Mouse (Mus musculus) spleen, postnatal 10 days (tissue): ENCODE results near the gene Slc7a1.

Source experiments
- DNase-seq, 2 experiments: peaks; one replicate each; pipeline ENCODE4 v3.0.0; 2021 to 2022; ENCODE audit warnings: low spot score in 2 of 2

Slc7a1 gene

DNA sequence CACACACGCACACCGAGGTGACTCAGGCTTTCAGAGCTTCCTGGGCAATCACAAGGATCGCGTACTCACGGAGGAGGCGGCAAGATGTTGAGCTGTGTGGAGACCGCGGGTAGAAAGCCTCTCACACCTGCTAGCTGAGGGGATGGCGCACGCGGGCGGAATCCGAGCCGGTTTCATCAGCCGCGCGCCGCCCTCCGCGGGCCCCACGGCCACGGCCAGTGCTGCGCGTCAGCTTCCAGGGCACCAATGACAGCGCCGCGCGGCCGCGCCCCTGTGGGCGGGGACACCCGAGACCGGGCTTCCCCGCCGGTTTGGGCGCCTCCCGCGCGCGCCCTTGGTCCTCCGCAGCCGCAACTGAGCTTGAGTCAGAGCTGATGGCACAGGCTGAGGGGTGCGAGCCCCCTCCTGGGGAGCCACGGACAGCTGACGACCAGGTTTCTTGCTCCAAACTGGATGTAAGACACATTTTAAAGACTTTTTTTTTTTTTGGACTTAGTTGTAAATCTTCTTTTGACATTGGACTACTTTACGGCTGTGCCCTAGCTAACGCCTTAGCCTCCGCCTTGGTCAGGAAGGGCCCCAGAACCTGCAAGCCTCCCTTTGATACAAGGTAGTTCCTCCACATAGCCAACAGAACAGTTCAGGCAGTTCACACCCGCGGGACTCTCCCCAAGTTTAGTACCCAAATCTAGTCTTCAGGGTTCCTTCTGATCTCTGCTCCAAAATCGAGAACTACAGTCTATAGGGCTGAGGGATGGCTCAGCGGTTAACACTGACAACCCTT lies at the start of gene Slc7a1:
TSS of gene Slc7a1 (minus strand) at position 245 of the 784 bp plus-strand sequence.
- DNase-seq = peak; percentile 88 to 94

DNA sequence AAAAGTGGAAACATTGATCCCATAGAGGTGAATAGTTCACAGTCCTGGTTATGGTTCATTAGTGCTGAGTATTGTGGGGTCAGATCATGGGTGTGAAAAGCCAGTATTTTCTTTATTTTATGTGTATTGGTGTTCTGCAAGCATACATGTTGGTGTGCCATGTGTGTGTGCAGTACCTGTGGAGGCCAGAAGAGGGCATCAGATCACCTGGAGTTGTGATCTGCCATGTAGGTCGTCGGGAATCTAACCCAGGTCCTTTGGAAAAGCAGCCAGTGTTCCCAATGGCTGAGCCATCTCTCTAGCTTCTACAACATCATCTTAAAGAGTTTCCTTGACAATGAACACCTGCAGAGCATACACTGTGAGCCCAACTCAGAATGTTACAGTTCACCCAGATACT lies 45.3 kb upstream of the Slc7a1 start:
- DNase-seq = no peak

DNA sequence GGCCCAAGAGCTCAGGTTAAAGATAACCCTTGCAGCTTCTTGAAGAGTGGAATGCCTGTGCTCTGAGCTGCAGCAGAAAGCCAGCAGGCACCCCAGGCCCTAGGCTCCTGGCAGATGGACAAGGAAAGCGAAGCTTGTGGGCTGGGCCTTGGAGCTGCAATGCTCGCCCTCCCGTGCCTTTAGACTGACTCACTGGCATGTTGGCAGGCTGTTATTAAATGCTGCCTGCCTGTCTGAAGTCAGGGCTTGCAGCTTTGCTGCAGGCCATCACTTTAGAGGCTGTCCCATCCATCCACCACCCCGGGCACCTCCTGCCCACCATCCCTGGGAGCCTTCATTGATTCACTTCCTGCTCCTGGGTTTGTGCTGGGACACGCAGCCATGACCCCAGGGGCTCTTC lies 44.0 kb upstream of the Slc7a1 start:
- no peak for DNase-seq

DNA sequence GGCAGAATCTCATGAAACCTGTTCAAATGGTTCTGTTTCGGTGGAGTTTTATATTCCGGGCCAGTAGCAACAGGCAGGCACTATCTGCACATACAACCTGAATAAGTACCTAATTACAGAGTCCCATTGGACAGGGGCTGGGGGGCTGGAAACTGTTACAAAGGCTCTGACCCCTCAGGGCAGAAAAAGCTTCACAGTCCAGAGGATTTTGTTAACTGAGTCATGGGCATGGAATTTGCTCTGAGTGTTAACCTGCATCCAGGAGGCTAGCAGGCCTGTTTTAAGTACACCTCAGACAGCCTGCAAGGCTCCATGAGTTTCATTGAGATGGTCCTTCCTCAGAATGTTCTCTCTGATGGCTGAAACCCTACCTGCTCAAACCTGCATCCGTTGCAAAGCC lies 36.0 kb upstream of the Slc7a1 start:
- DNase-seq = no peak

DNA sequence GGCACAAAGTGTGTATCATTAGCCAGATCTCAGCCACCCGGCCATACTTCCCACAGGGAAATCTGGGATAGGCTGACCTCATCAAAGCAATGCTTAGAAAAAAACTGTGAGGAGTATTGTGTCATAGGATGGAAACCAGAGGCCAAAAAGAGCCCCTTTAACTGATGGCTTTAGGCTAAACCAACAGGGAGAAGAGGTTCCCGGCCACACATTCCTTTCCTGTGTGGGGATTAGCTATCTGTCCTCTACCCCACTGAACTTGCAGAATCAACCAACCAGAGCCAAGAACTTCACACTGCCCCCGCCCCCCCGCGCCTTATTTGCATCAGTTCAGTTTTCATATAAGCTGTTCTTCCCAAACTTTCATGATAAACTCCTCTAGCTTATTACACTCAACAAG lies 32.4 kb upstream of the Slc7a1 start:
- no peak for DNase-seq

DNA sequence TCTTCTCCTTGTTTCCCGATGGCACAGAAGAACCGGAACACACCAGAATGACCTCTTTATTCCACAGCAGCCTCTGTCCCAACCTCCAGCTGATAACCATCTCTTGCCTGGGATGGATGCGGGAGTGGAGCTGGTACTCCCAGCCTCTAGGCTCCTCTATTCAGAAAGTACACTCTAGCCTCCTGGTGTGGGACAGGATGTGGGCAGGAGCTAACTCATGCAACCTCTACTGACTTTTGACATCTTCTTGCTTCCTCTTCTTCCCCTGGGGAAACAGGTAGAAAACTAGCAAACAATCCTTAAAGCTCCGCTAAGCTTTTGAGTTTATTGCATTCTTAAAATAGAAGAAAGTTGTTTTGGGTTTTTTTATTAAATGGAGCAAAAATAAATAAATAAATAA lies 29.1 kb upstream of the Slc7a1 start:
- no peak for DNase-seq

DNA sequence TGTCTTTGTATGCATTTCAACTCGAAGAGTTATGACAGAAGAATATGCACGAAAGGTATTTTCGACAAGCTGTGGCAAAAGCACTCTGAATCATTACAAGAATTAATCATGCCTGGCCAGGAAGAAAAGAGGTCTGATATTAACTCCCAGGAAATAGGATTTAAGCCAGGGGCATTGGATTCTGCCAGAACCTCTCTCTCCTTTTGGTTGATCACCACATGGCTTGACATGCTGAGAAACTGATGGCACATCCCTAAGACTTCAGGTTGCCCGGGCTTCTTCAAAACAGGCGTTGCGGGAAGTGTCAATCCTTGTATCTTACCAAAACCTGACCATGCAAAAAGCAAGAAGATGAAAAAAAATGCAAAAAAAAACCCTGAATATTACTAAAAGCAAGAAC lies 25.4 kb upstream of the Slc7a1 start:
- DNase-seq = no peak

DNA sequence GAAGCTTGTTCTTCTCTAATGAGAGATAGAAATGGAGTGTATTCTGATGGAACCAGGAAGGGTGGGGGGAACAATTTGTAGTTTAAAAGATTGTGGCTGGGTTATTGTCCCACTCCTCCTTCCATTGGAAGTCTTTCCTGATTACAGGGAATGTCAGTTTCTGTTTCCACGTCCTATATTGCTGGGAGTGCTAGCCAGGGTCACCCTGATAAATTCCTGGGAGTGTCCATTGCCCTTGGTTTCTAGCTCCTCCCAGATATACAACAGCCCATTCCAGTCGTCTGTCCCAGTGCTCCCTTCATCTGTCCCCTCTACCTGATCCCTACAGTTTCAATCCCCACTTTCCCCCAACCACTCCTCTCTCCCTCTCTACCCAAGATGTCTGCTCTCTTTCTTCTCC lies 21.6 kb upstream of the Slc7a1 start:
- no peak for DNase-seq

DNA sequence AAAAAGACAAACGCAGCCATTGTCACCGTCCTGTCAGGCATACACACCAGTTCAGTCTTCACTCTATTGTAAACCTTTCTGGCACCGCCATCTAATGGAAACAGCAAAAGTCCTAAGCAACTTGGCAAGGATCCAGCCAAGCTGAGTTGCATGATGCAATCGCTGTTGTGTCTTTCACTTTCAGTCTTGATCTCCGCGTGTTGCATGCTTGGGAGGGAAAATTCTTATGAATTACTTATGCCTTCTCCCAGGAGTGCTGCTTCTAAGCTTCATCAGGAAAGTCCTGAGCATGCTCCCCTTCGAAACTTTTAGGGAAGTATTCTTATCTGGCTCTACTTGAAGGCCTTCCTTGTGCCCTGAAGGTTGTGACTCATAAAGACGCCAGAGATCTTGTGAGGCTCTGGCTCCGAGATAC lies 19.4 kb upstream of the Slc7a1 start:
- peak; percentile 18 to 61 for DNase-seq

DNA sequence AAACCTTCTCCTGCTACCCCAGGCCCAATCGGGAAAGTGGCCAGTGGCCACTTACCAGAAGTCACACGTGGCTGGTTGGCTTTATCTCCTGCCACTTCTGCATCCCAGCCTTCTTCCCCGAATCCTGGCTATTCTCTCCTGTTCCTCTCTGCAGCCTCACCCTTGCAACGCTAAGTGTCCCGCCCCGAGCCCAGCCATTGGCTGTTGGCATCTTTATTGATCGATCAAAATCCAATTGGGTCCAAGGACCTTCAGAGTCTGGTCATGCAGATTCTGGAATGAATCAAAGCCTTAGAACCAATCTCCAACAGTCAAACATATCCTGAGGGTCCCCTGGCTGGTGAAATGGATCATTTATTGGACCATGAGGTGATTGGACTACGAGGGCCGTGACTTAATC lies 18.7 kb upstream of the Slc7a1 start:
- no peak for DNase-seq

DNA sequence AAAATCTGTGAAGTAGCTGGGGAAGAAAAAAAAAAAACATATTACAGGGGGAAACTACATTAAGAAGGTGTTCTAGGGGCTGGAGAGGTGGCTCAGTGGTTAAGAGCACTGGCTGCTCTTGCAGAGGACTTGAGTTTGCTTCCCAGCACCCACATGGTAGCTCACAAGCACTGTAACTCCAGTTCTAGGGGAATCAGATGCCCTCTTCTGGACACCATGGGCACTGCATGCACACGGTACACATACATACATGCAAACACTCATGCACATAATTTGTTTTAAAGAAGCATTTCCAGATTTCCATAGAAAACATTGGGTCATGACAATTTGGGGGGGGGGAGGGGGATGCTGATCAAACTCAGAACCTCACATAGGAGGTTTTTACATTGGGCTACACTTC lies 18.1 kb upstream of the Slc7a1 start:
- no peak for DNase-seq

DNA sequence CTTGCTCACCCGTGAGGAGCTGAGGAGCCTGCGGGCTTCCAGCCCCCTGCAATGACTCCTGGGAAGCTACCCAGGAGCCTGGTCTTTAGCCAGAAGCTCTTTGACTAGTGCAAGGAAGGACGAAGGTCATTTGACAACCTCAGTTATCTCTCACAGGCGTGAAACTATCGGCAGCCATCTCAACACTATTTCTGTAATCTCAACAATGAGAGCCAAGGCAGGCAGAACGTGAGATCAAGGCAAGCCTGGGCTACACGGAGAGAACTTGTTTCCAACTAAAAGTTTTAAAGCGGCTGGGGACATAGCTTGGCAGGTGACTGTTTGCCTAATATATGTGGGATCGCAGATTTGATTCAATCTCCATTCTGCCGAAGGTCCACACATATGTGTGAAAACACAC lies 16.8 kb upstream of the Slc7a1 start:
- no peak for DNase-seq

DNA sequence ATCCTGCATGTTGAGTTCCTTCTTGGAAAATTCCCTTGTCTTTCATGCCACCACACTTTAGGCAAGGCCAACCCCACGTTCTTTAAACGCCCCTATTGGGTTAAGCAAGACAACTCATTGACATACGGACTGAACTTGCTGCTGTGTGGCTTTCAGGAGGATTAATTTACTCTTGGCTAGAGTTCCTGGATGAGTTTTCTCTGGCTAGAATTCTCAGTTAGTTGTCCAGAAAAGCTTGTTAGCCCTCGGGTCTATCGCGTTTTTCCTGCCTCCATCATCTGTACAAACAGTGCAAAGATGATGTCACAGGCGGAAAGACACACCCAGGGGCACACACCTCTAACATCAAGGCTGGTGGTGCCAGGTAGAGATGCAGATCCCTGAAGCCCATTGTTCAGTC lies 14.5 kb upstream of the Slc7a1 start:
- DNase-seq = no peak

DNA sequence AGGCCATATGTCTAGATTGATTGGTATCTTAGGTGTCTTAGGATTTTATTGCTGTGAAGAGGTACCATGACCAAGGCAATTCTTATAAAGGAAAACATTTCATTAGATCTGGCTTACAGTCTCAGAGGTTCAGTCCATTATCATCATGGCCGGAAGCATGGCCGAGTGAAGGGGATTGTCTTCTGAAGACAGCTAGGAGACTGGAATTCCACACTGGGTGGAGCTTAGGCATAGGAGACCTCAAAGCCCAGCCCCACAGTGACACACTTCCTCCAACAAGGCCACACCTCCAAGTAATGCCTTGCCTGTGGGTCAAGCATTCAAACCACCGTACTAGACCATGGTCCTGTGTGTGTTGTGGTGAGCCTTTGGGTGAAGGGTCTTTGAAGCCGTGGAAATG lies 12.8 kb upstream of the Slc7a1 start:
- no peak for DNase-seq

DNA sequence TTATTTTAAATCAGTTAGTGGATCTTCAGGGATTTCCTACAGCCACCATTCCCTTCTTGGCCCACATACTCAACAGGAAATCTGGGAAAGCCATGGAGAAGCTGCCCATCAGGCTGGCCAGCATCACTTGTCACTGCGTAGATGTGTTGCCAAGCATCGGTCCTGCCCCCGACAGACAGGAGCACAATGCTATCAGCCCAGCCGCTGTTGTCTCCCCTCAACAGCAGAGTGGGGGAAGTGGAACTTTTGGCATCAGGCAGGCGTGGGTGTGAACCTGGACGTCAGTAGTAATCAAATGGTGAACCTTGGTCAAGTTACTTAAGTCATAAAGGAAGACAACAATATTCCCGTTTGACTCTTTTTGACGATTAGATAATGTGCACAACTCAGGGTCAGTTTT lies 9.8 kb upstream of the Slc7a1 start:
- DNase-seq = no peak

DNA sequence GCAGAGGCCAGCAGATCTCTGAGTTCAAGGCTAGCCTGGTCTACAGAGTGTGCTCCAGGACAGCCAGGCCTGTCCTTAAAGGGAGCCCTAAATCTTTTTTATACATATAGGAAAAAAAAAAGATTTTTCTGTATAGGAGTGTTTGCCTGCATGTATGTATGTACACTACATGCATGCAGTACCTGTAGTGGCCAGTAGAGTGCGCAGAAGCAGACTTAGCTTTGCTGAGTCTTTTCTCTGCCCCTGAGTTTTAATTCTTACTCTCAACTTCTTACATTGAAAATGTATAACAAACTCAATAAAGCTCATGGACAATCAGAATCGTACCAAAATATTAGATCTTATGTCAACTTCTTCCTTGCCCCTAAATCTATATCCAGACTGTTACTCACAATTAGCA lies 7.2 kb upstream of the Slc7a1 start:
- DNase-seq = no peak

DNA sequence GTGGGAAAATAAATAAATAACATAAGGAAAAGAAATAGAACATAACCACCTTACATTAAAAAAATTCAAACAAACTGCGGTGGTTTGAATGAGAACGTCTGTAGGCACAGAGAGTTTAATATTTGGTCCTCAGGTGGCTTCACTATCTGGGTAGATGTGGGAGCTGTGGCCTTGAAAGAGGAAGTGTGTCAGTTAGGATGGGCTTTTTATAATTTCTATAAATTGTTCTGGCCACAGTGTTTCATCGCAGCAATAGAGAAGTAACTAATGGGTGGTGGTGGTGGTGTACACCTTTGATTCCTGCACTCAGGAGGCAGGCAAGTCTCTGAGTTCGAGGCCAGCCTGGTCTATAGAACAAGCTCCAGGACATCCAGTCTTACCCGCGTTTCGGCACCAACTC lies 4.8 kb upstream of the Slc7a1 start:
- DNase-seq = no peak

DNA sequence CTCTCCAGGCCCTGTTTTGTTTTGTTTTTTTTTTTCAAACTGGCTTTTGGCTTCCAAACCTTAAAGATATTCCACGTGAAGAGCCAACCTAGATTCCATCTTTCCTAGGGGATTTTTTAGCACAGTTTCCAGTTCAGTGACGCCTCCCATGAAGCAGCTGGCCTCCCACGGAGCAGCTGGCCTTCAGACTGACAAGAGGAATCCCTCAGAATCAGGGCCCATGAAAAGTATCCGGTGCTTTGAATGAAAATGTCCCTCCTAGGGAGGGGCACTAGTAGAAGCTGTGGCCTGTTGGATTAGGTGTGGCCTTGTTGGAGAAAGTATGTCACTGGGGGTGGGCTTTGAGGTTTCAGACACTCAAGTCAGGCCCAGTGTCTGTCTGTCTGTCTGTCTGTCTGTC lies 2.9 kb upstream of the Slc7a1 start:
- no peak for DNase-seq

DNA sequence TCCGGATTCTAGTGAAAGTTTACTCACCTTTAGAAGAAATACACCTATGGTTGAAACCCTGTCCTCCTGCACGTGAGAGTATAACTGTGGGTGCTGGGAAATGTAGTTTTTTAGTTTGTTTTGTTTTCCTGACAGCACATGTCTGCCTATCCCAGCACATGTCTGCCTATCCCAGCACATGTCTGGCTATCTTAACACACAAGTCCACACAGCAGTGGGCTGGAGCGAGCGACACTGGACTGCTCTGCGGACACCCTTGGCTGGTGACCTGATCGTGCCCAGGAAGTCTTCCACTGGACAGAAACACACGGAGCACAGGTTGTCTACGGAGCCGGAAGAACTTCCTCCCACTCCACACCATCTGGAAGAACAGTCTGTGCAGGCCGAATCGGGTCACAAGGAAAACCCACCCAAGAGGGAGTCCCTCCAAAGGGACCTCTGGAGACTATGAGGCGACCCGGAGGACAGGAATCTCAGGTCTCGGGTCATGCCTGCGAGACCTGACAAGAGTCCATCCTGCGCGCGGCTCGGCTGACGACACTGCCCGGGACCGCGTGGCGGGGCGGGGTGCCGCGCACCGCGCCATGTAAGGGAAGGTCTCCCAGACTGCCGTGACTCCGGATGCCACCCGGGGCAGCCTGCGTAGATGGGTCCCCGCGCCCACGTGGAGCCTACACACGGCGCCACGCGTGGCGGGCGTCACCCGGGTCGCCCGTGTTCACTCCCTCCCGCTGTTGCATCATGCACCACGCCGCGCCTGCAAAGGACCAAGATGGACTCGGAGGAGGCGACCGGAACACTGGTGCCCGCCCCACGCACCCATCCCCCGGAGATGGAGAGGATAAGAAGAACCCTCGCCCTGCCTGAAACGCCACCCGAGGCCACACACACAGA lies 691 bp downstream of the Slc7a1 start:
- peak; percentile 61 to 76 for DNase-seq

DNA sequence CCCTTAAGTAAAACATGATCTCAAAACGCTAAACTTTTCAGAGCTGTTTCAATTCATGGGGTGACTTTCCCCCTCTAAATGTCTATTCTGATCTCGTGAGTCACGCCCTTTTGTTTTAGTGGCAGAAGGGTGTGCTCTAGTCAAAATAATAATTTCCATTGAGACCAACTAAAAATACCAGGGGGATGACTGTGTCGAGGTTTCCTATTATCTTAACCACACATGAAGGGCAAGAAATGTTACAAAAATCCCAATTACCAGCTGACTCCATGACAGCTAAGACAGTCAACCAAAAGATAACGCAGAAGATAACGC lies 1.3 kb downstream of the Slc7a1 start:
- no peak for DNase-seq

DNA sequence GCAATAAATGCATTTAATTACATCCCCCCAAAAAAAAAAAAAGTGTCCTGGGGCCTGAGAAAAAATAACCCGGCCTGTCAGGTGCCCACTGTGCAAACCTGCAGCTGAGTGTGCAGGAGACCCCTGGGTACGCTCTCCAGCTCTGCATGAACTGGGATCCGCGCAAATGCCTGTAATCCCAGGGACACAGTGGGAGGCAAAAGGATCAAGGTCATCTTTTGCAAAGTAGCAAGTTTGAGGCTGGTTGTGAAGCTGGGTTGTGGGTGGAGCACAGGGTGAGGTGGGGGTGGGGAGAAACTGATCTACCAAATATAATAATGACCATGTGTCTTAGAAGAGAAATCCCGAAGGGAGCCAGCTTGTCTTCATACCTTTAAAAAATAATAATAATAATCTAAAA lies 1.8 kb downstream of the Slc7a1 start:
- DNase-seq = no peak

DNA sequence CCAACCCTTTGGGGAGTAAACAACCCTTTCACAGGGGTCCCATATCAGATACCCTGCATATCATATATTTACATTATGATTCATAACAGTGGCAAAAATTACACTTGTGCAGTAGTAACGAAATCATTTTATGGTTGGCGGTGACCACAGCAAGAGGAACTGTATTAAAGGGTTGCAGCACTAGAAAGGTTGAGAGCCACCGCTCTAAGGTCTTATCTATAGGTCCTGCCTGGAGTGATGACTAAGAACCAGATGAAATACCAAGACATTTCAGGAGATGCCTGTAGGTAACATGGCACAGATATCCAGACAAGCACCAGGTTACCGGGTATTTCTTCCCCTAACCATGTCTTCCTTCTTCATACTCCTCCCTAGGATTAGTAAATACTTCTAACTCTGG lies 2.3 kb downstream of the Slc7a1 start:
- DNase-seq = no peak

DNA sequence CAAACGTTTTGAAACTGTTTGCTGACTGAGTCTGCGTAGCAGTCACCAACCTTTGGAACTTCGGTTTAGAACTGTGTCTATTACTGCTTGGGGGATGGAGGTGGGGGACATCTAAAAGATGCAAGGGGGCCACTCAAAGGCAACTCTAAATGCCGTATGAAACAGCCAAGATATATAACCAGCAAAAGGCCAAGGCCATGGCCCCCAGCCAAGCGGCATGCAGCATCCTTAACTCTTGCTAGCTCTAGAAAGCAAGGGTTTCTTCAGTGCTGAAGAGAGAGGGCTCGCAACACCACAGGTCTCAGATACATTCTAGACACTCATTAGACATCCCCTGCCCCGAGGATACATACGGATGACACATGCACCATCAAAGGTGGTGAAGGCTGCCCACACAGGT lies 6.4 kb downstream of the Slc7a1 start:
- no peak for DNase-seq
